Mouse (Mus musculus) megakaryocyte-erythroid progenitor cell, adult 5-6 weeks (primary cell): ENCODE results near the gene Amz1. TPM values are rescaled to one million over a fixed set of nuclear protein-coding genes. Genes with fewer than 3 reads are reported as not detected.

ENCODE experiments used
- ATAC-seq: replicated peaks from 2 replicates; pipeline ENCODE4 v1.8.0; 2016; ENCODE audit warnings: mild to moderate bottlenecking, inconsistent platforms; ENCODE audit not compliant: severe bottlenecking, poor library complexity, low FRiP score, low TSS enrichment
- total RNA-seq, 2 experiments: library from RNA; stranded (forward) in 1 of 2; stranded (reverse) in 1 of 2; fragments of 200-1000, 215-1000 nt in 1 of 2; fragments of >200 nt in 1 of 2; fragmentation: Nextera tagmentation in 1 of 2; gene quantifications; 2 replicates each; pipeline ENCODE4 v1.2.3; 2014 to 2017

Gene Amz1
- total RNA-seq (2014; fragmentation: Nextera tagmentation) (0.46 TPM in 1 of 2 replicates, not detected in the other), total RNA-seq (2017) (1.3 TPM in 1 of 2 replicates, not detected in the other)

DNA sequence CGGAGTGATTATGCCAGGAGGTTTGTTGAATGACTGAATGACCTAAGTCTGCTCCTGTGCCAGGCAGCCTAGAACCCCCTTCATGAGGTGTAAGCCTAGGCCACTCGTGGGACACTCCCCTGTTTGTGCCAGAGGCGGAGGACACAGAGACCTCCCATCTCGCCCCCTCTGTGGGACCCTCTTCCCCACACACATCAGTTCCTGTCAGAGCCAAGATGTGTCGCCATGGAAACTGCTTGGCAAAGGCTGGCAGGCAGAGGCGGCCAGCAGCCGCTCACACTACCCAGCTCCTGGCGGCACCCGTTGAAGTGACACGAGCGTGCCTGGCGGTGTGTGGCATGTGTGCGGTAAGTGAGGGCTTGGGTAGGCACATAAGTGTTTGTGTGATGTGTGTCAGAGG is at the start of gene Amz1:
Amz1 (plus strand) TSS at position 306 of the 400 bp plus-strand sequence.
- ATAC-seq = no peak

DNA sequence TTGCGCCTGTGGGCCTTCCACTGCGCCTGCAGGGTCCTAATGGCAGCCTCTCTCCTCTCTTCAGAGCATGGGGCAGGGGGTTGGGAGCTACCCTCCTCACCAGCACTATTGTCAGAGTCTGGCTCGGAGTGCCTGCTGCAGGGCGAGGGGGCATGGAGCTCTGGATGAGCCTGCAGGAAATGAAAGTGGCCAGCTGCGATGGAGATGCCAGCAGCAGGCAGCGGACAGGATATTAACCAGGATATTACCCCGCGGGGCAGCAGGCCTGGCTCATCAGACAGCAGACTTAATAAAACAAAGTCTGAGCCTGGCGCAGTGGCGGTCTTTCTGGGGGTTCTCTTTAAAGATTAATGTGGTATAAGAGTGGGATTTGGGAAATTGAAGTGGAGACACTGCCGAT is 48.8 kb upstream of the Amz1 start:
- no peak for ATAC-seq

DNA sequence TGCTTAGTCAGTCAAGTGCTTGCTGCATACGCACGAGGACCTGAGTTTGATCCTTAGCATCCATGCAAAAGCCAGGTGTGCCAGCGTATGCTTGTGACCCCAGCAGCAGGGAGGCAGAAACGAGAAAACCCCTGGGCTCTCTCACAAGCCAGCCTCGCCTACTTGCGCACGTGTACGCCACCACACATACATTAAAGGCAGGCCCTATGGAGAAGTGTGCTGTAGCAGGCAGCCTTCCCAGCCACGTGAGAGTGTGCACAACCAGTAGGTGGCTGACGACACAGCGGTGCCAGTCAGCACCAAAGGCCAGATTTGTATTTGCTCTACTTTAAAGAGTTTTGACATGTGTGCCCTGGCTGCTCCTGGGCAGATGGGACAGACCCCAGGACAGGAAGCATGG is 48.3 kb upstream of the Amz1 start:
- ATAC-seq = no peak

DNA sequence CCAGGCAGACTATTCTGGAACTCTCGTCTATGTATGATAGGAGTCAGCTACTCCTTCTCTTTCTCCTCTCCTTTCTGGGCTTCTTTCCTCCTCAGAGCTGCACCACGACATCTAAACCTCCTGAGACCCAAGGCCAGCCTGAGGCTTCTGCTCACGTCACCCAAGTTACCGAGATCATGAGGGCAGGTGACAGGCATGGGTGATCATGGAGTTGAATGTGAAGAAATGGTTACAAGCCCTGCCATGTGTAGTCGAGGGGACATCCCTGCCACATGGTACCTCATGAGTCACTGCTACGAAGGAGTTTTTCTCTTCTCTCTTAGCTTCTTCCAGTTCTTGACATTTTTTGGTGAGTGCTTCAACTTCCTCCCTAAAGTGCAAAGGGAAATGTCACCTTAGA is 46.8 kb upstream of the Amz1 start:
- no peak for ATAC-seq

DNA sequence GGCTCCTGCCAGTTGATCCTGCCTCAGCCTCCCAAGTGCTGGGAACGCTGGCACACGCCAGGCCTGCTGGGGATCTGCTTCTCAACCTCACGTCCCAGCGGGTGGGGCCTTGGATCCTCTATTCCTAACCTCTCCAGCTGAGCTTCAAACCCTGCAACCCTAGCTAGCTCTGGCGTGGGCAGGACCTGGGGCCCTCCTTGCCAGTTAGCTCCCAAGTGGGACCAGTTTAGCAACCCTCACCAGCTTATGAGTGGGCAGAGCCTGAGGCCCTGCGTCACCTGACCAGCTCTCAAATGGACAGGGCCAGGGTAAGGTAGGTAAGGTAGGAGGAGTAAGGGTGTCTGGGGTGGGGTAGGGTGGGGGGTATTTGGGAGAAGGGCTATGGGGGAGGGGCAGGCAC is 43.9 kb upstream of the Amz1 start:
- no peak for ATAC-seq

DNA sequence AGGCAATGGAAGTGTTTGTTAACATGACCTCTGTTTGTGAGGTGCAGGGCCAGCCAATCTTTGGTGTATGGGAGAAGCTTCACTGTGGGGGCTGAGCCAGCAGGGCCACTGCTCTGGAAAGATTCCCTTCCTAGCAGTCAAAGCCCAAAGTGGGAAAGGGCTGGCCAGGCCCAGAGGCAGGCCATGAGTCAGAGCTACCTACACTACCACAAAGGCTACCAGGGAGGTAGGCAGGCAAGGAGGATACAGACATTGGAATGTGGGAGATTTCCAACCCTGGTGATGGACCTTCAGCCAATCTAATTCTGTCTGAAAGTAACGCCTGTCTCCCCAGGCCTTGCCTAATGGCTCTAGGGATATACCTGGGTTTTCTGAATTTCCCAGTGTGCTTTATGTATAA is 43.0 kb upstream of the Amz1 start:
- no peak for ATAC-seq

DNA sequence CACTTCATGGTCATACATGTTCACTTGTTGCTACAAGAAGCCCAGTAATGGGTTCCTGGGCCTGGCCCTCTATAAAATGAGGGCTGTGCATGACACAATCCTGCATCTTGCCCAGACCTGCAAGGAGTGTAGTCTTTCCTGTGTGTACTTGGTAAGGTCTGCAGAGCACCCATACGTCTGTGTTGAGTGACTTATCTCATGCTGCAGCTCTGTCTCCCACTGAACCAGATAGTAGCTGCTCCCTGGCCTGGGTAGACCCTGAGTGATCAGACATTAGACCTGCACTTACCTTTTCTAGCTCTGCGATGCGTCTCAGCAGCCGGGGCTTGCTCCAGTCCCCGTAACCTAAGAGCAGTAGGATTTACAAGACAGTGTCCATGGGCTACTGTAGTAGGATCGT is 41.8 kb upstream of the Amz1 start:
- ATAC-seq = peak; percentile 60

DNA sequence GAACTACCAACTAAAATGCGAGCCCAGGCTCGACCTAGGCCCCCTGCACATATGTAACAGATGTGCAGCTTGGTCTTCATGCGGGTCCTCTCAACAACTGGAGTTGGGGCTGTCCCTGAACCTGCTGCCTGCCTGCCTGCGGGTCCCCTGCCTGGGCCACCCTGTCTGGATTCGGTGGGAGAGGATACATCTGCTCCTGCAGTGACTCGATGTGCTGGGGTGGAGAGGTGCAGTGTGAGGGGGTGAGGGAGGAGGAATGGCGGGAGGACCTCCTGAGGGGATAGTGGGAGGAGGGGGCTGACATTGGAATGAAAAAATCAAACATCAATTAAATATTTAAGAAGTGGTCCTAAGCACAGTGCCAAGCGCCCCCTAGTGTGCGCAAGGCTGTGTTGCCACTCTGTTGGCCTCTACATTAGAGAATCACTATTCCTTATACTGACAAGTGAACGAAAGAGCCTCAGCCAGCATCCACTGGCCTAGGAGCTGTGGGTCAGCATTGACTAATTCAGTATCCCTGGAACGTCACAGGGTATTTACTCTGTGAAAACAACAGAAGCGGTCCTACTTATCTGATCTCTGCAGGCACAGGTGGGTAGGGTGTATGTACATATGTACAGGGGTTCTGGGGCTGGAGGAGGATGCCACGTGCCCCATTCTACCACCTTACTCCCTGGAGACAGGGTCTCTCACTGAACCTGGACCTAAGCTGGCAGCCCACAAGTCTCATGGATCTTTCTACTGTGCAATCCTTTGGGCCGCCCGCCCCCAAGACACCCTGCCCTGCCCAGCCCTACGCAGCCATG is 39.4 kb upstream of the Amz1 start:
- ATAC-seq = peak; percentile 66

DNA sequence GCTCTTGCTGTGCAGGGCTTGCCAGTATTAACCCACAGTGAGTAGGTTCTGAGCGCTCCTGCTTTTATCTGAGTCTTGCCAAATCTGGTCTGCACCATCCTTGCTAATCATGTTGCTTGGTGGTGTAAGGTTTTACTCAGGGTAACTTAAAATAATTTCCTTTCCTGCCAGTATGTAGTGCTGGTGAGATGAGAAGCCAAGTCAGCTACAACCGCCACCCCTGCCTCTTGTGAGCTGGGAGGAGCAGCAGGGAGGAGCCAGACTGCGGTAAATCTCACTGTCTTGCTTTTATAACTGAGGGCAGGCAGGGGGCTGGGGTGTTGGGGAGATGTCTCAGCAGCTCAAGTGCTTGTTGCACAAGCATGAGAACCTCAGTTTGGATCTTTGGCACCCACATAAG is 35.5 kb upstream of the Amz1 start:
- ATAC-seq = no peak

DNA sequence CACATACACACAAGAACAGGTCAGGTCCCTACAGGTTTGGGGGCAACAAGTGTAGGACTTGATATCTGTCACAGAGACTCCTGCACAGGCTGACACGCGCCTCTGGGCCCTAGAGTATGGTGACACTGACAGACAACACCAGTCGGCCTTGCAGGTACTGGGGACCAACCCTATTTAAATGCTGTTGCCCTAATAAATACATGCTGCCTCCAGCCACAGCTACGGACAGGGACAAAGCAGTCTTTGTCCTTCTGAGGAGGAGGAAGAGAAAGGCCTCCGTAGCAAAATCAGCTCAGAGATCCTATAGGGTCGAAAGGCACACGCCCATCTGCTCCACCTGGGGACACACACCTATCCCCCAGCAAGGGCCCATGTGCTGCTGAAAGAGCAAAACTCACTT is 27.9 kb upstream of the Amz1 start:
- no peak for ATAC-seq

DNA sequence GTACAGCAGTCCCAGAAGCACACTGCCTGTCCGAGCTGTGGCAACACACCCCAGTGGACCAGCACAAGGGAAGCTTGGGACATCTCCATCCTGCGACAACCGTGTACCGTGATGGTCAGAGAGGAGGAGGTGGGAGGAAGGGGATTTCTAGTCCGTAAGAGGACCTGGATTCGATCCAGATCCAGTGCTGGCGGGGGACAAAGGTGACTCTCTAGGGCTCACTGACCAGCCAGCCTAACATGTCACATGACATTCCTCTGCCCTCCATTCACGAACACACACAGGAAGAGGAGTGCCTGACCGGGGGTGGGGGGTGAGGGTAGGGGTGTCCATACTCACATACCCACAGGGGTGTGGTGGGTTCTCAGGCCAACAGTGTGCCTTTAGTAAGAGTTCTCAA is 24.2 kb upstream of the Amz1 start:
- no peak for ATAC-seq

DNA sequence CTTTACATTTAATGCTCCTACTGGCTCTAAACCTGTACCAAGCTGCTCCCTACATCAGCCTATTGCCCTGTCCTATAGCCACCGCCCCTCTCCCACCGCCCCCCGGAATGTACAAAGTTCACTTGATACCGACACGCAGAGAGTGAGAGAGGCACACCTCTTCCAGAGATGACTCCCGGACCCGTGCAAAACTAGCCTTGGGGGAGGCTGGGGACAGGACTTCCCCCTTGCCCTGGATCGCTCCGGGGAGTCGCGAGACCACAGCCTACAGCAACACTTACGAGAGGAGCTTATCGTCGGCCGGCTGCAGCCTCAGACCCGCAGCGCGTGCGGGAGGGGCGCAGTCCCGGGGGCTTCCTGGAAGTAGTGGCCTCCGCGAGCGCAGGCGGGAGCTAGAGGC is 22.3 kb upstream of the Amz1 start:
- no peak for ATAC-seq

DNA sequence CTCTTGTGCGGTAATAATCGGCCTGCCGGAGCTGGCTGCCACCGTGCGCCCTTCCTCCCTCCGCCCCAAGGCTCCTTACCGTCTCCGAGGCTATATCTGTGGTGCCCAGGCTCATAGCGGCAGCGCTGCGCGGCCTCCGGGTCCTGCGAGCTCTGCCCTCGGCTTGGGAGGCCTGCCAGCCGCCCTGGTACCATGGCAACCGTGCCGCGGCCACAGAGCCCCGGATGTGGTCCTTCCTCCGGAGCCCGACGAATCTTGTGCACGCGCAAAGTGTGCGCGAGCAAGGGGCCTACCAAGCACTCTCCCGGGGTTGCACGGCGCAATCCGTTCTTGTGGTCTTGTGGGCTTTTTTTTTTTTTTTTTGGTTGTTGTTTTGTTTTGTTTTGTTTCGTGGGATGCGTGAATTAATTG is 21.8 kb upstream of the Amz1 start, which contains the start of gene Iqce:
Iqce (minus strand) TSS at position 276 of the 411 bp plus-strand sequence.
- peak; percentile 65 for ATAC-seq

DNA sequence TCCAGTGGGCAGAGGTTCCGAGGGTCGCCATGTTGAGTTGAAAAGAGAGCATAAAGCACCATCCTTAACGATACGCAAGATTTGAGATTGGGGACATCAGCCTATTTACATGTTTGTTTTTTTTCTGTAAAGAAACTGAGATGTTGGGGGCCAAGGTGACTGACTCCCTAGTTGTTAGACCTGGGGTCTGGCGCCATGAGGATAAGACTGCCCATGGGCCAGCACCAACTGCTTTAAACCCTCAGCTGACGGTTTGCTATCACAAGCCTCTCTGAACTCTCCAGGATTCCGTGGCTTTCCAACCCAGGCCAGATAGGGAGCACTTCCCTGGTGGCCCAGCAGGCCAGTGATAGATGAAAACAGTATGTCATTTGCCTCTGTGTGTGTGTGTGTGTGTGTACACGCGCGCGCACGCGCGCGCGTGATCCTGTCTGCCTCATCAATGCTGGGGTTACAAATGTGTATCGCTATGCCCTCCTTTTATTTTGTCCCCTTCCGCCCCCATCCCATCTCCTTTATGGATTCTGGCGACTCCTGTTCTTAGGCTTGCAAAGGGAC is 21.2 kb upstream of the Amz1 start:
- ATAC-seq = no peak

DNA sequence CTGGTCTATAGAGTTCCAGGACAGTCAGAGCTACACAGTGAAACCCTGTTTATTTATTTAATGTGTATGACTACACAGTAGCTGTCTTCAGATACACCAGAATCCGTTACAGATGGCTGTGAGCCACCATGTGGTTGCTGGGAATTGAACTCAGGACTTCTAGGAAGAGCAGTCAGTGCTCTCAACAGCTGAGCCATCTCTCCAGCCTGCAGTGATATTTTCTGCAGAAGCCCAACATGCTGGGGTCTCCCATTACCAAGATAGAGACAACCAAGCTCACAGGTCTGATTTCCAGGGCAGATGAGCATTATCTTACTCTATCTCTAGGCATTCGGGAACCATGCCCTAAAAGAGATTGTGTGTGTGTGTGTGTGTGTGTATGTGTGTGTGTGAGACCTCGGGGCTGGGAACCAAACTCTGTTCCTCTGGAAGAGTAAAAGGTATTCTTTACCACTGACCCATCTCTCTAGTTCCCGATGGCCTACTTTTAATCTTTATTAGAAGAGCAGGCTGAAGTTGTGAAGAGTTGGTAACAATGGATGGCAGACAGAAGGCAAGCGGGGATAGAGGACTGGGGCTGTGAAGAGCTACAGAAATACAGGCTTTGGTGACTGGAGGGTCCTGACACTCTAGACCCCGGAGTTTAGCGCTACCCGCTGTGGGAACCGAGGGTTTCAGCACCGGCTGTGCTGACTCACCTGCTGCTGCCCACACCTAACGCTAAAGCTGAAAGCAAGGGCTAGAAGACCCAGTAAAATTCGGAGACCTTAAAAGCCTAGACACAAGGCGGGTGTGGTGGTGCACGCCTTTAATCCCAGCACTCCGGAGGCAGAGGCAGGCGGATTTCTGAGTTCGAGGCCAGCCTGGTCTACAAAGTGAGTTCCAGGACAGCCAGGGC is 20.2 kb upstream of the Amz1 start:
- ATAC-seq = no peak

DNA sequence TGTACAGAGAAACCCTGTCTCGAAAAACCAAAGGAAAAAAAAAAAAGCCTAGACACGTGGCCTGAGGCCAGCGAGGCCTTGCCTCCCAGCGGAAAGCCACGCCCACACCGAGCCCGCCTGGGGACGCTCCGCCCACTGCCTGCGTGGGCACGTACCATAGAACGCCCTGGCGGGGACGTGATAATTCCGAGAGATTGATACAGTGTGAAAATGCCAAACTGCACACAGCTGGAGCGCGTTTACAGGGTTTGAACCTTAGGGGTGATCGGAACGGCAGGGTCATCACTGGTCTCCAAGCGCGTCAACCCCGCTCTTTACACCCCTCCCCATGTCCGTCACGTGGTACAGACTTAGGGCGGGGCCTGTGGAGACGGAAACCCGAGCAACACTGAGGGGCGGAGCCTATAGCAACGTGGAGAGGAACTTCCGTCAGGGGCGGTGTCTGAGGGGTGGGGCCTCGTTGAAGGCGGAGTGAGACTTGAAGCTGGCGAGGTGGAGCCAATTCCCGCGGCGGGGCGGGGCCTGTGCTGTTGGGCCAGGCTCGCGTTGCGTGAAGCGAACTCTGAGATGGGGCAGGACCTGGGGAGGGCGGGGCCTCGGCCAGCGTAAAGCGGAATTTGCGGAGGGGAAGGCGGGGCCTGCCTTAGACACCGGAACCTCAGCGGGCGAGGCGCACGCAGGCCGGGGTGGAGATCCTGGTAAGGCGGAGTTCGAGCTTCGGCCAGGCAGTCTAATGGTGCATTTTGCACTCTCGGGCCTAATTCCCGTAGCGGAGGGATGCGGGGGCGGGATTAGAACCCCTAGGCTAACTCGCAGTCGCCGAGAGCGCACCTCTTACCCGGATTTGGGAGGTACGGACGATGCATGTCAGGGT is 19.3 kb upstream of the Amz1 start, which contains the start of gene Brat1:
Brat1 (plus strand) TSS at position 634 of the 874 bp plus-strand sequence.
- ATAC-seq = peak; percentile 85

DNA sequence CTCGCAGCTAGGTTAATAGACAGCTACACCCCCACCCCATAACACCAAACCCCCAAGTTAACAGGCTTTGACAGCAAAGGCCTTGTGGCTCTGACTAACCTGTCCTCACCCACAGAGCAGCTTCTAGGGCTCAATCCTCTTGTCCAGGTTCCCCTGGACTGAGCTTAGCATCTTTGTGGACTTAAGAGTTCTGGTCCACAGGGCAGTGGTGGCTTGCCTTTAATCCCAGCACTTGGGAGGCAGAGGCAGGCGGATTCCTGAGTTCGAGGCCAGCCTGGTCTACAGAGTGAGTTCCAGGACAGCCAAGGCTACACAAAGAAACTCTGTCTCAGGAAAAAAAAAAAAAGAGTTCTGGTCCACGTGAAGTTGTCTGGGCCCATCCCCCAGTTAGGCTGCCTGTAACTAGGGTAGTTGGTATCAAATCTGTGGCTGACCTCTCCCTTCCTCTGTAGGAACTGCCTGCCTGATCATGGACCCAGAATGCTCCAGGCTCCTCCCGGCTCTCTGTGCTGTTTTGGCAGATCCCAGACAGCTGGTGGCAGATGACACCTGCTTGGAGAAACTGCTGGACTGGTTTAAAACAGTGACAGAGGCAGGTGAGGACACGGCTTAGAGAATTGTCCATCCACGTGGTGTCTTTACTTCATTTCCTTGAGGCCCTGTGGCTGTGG is 18.3 kb upstream of the Amz1 start:
- ATAC-seq = no peak

DNA sequence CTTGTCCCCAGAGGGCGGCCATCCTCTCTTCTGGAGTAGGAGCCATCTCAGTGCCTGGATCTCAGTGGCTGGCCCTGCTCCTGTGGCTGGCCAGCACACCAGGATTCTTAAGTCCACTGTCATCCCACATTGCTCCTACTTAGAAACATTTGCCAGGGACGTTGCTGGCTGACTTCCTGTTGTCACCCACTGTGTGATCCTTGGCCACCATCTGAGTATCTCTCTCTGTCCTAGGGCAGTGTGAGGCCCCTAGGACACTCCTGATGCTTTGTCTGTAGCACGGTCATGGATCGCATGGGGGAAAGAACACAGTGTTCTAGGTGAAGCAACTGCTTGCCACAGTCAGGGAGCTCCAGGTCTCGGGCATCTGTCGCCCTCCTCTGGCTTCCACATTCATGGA is 13.6 kb upstream of the Amz1 start:
- ATAC-seq = no peak

DNA sequence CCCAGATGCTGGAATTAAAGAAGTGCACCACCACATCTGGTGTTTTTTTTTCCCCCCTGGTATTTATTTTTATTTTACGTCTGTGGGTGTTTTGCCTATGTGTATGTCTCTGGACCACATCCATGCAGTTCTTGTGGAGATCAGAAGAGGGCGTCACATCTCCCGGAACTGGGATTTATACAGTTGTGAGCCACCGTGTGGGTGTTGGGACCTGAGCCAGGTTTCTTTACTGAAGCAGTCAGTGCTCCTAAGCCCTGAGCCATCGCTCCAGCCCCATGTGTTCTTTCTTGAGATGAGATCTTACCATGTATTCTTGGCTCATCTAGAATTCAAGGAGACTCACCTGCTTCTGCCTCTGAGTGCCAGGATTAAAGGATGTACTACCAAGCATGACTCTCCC is 12.9 kb upstream of the Amz1 start:
- no peak for ATAC-seq
